In the genomic region with DNA sequence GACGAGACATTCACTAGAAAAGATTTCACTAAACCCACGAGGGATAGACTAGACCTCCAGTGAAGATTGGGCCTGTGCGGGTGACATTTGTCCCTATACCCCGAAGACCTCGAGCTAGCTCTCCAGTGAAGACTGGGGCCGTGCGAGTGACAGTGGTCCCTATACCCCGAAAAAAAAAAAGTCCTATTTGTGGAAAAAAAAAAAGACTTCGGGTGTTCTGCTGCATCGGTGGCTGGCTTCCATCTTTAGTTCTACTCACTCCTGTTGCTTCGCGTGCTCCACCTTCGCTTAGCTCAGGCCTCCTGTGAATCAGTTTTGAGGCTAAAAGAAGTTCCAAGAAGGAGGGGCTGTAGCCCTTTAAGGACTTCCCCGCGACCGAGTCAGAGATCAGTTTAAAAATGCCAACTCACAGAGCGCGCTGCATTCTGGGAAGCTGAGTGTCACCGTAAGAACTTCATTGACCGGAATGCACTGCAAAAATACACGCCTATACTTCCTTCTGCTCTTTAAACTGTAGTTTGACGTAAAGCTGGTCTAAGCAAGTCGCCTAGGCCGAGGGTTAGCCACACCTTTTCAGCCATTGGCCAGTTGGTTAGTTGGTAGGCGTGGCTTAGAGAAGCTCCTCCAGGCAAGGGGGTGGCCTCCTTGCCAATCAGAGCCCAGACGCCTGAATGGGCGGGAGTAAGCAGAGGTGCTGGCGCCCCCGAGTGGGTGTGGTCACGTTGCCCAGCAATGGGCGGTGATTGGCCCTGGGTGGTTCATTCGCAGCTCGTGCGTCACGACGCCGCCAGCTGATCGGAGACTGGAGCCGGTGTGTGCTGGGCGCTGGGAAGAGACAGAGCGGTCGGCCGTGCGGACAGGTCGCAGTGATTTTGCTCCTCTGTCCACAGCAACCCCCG, we compare ENCODE assay signal across 8 mouse cellular contexts. TPM values are rescaled to one million over a fixed set of nuclear protein-coding genes. Genes with fewer than 3 reads are reported as not detected.
DNase-seq lines count a peak whose midpoint lies in the region; ATAC-seq lines count a peak whose summit lies in the region.

Tlcd2 (plus strand) TSS at position 872 of the 899 bp plus-strand sequence.

- ATAC-seq in megakaryocyte progenitor cell, adult 5-6 weeks (replicated peaks; ENCODE audit: poor library complexity), result peak; percentile 75

- DNase-seq in adipocyte (ENCODE audit: low spot score), result peak; percentile 100
- DNase-seq in embryo, embryonic 10 days (ENCODE audit: low spot score), result peak; percentile 100
- peak; percentile 98 for DNase-seq in gastrocnemius, postnatal 10 days
- DNase-seq in induced T-regulatory cell, adult 2 months (ENCODE audit: low read depth), result peak; percentile 99
- DNase-seq in left cerebral cortex, adult 9 months (ENCODE audit: low spot score in 2 of 2), result peak; percentile 99 to 100
- peak; percentile 99 for DNase-seq in right cerebral cortex, postnatal 14 days
- peak; percentile 99 to 100 for DNase-seq in urinary bladder, postnatal 36 days (ENCODE audit: low spot score in 2 of 2)

RNA-seq across cellular contexts. Expression of gene Tlcd2, which starts in this region (rescaled TPM):
- 10 to 100 TPM; 13.5 to 14.9 TPM for total RNA-seq in gastrocnemius, postnatal 10 days (2021)
- 16.3 and 16.5 TPM in 2 replicates for total RNA-seq in megakaryocyte progenitor cell, adult 5-6 weeks (2015)
- 17.9 and 28.3 TPM in 2 replicates for total RNA-seq in megakaryocyte progenitor cell, adult 5-6 weeks (2017)

Comparison
In these comparisons a context has a peak if more than half of its experiments do, and no peak if none do; other contexts are left out.
1. Peak in every context shown above with its lines: DNase-seq and ATAC-seq.